14 mouse cellular contexts compared by ENCODE assay signal in genomic region chr16:57177664-57178063, GRCm38 (mm10). TPM values are rescaled to one million over a fixed set of nuclear protein-coding genes. Genes with fewer than 3 reads are reported as not detected.
DNase-seq lines count a peak whose midpoint lies in the region; ATAC-seq and TF ChIP-seq lines count a peak whose summit lies in the region.
"Had no signal": no experiment of that assay in that cellular context is flagged by ENCODE, and none has a peak within 500 bp of the region (broad histone marks: within the 10 kb centered on the region; RNA-seq: fewer than 3 reads in every experiment).

No protein-coding gene starts in this region.

- no peak overlapping the region for H3K27ac ChIP-seq in forebrain, postnatal 0 days (ENCODE audit: low read depth, low read length)
- H3K27ac ChIP-seq in forebrain, embryonic 16.5 days (ENCODE audit: low read length): no peak overlapping the region
- H3K27ac ChIP-seq in liver, embryonic 12.5 days: no peak overlapping the region
- H3K27ac ChIP-seq: embryonic facial prominence, embryonic 13.5 days; embryonic facial prominence, embryonic 15.5 days; forebrain, embryonic 12.5 days; forebrain, embryonic 15.5 days had no signal

- H3K9me3 ChIP-seq in forebrain, postnatal 0 days (ENCODE audit: low read length): no peaks in the 10 kb centered on the region
- no peaks in the 10 kb centered on the region for H3K9me3 ChIP-seq in forebrain, embryonic 16.5 days (ENCODE audit: control insufficient read depth, low read length)
- H3K9me3 ChIP-seq in megakaryocyte, embryonic 14.5 days: no peaks in the 10 kb centered on the region
- no peaks in the 10 kb centered on the region for H3K9me3 ChIP-seq in liver, embryonic 12.5 days (replicated peaks)
- H3K9me3 ChIP-seq: embryonic facial prominence, embryonic 13.5 days; embryonic facial prominence, embryonic 15.5 days; forebrain, embryonic 12.5 days; forebrain, embryonic 15.5 days had no signal

- WGBS in forebrain, postnatal 0 days: 90% methylated on average over 10 of the region's 10 CpGs
- 96% methylated on average over 10 of the region's 10 CpGs for WGBS in forebrain, embryonic 16.5 days
- 57% methylated on average over 10 of the region's 10 CpGs for WGBS in liver, embryonic 12.5 days (ENCODE audit: insufficient replicate concordance)

- DNase-seq in forebrain, postnatal 0 days: no peak
- no peak for DNase-seq in adrenal gland, adult 8-10 months
- DNase-seq: adrenal gland, adult 2 months; cerebellum, adult 11-12 months had no signal

- H3K27me3 ChIP-seq in forebrain, postnatal 0 days (ENCODE audit: insufficient read depth, low read length): no peaks in the 10 kb centered on the region
- no peaks in the 10 kb centered on the region for H3K27me3 ChIP-seq in forebrain, embryonic 16.5 days (replicated peaks; ENCODE audit: control insufficient read depth, insufficient read depth, low read length)
- H3K27me3 ChIP-seq in megakaryocyte, embryonic 14.5 days (replicated peaks): no peaks in the 10 kb centered on the region
- no peaks in the 10 kb centered on the region for H3K27me3 ChIP-seq in liver, embryonic 12.5 days (replicated peaks)
- H3K27me3 ChIP-seq: embryonic facial prominence, embryonic 13.5 days; embryonic facial prominence, embryonic 15.5 days; forebrain, embryonic 12.5 days; forebrain, embryonic 15.5 days had no signal

- peaks cover 33% of the 10 kb centered on the region for H3K36me3 ChIP-seq in forebrain, postnatal 0 days (ENCODE audit: insufficient read depth)
- peaks cover 10% of the 10 kb centered on the region; the same call in 1 of the 2 replicates for H3K36me3 ChIP-seq in forebrain, embryonic 16.5 days (ENCODE audit: control insufficient read depth, insufficient read depth)
- peaks cover 81% of the 10 kb centered on the region for H3K36me3 ChIP-seq in megakaryocyte, embryonic 14.5 days (replicated peaks; ENCODE audit: low read length)
- H3K36me3 ChIP-seq in liver, embryonic 12.5 days: peaks cover 57% of the 10 kb centered on the region

- no peaks in the 10 kb centered on the region for H3K4me1 ChIP-seq in forebrain, postnatal 0 days (ENCODE audit: insufficient read depth)
- no peaks in the 10 kb centered on the region for H3K4me1 ChIP-seq in forebrain, embryonic 16.5 days (replicated peaks; ENCODE audit: control insufficient read depth, insufficient read depth, low read length)
- peaks cover 23% of the 10 kb centered on the region for H3K4me1 ChIP-seq in megakaryocyte, embryonic 14.5 days
- H3K4me1 ChIP-seq in liver, embryonic 12.5 days: 0 out of 2 replicates have a peak, but pooled peaks cover 4% of the 10 kb centered on the region
- H3K4me1 ChIP-seq: embryonic facial prominence, embryonic 13.5 days; embryonic facial prominence, embryonic 15.5 days; forebrain, embryonic 12.5 days; forebrain, embryonic 15.5 days had no signal

- H3K4me2 ChIP-seq in forebrain, postnatal 0 days (ENCODE audit: low read depth): no peak overlapping the region
- H3K4me2 ChIP-seq in forebrain, embryonic 16.5 days (ENCODE audit: low read length): no peak overlapping the region
- H3K4me2 ChIP-seq in liver, embryonic 12.5 days: no peak overlapping the region
- H3K4me2 ChIP-seq: embryonic facial prominence, embryonic 13.5 days; embryonic facial prominence, embryonic 15.5 days; forebrain, embryonic 12.5 days; forebrain, embryonic 15.5 days had no signal

- H3K4me3 ChIP-seq in forebrain, postnatal 0 days (ENCODE audit: low read depth, low read length): no peak overlapping the region
- H3K4me3 ChIP-seq in forebrain, embryonic 16.5 days (replicated peaks; ENCODE audit: low read length): no peak overlapping the region
- H3K4me3 ChIP-seq in megakaryocyte, embryonic 14.5 days (replicated peaks): peak overlapping the region; percentile 12
- no peak overlapping the region for H3K4me3 ChIP-seq in liver, embryonic 12.5 days
- H3K4me3 ChIP-seq: embryonic facial prominence, embryonic 13.5 days; embryonic facial prominence, embryonic 15.5 days; forebrain, embryonic 12.5 days; forebrain, embryonic 15.5 days had no signal

- ATAC-seq in forebrain, postnatal 0 days: 0 out of 2 replicates have a peak, but pooled peaks have one; percentile 14
- ATAC-seq in forebrain, embryonic 16.5 days: no peak
- ATAC-seq in megakaryocyte, adult 5-6 weeks (ENCODE audit: poor library complexity, severe bottlenecking): no peak
- 0 out of 2 replicates have a peak, but pooled peaks have one; percentile 45 for ATAC-seq in erythroblast, adult 5-6 weeks (replicated peaks; ENCODE audit: low FRiP score, poor library complexity, severe bottlenecking)
- 0 out of 2 replicates have a peak, but pooled peaks have one; percentile 35 for ATAC-seq in megakaryocyte progenitor cell, adult 5-6 weeks (replicated peaks; ENCODE audit: poor library complexity)
- ATAC-seq in liver, embryonic 12.5 days: no peak

- H3K9ac ChIP-seq in forebrain, postnatal 0 days: no peak overlapping the region
- no peak overlapping the region for H3K9ac ChIP-seq in forebrain, embryonic 16.5 days (replicated peaks; ENCODE audit: low read depth, low read length)
- H3K9ac ChIP-seq in liver, embryonic 12.5 days: no peak overlapping the region
- H3K9ac ChIP-seq: embryonic facial prominence, embryonic 13.5 days; embryonic facial prominence, embryonic 15.5 days; forebrain, embryonic 12.5 days; forebrain, embryonic 15.5 days had no signal

- no peak for TF ChIP-seq CTCF in forebrain, postnatal 0 days (IDR thresholded peaks at IDR 0.05; ENCODE audit: low read depth)

RNA-seq across cellular contexts. Expression of gene Nit2, which starts 10.5 kb away (rescaled TPM):
- 23.7 and 28.5 TPM in 2 replicates for total RNA-seq in forebrain, postnatal 0 days (2014; rRNA removed)
- polyA plus RNA-seq in forebrain, postnatal 0 days (2015; fragmentation: Nextera tagmentation; extraction: Ambion mirVana): 38.8 and 41.4 TPM in 2 replicates
- 37.7 and 41.0 TPM in 2 replicates for polyA plus RNA-seq in forebrain, embryonic 16.5 days (2015; fragmentation: Nextera tagmentation; extraction: Ambion mirVana)
- 5.7 TPM in 1 of 2 replicates, not detected in the other for polyA plus RNA-seq in megakaryocyte, embryonic 14.5 days (2012; ENCODE audit: insufficient read depth, low replicate concordance)
- total RNA-seq in megakaryocyte, adult 5-6 weeks (2015): 17.1 and 17.6 TPM in 2 replicates
- 11.5 and 13.3 TPM in 2 replicates for total RNA-seq in megakaryocyte, adult 5-6 weeks (2017)
- 0.77 and 9.0 TPM in 2 replicates for total RNA-seq in erythroblast, adult 5-6 weeks (2015; ENCODE audit: low replicate concordance)
- total RNA-seq in erythroblast, adult 5-6 weeks (2017; ENCODE audit: low replicate concordance): 3.2 and 11.7 TPM in 2 replicates
- 35.2 and 40.7 TPM in 2 replicates for total RNA-seq in megakaryocyte progenitor cell, adult 5-6 weeks (2015)
- 30.9 and 38.1 TPM in 2 replicates for total RNA-seq in megakaryocyte progenitor cell, adult 5-6 weeks (2017)
- 42.5 and 42.6 TPM in 2 replicates for polyA plus RNA-seq in liver, embryonic 12.5 days (2016; fragmentation: Nextera tagmentation; extraction: Ambion mirVana)
- 10 to 100 TPM; 39.7 to 43.5 (median 40.9) TPM for total RNA-seq in adrenal gland, adult 8-10 months (2022)

RNA-seq across cellular contexts. Expression of gene Tbc1d23, which starts 53.6 kb away (rescaled TPM):
- 75.8 and 89.1 TPM in 2 replicates for total RNA-seq in forebrain, postnatal 0 days (2014; rRNA removed)
- polyA plus RNA-seq in forebrain, postnatal 0 days (2015; fragmentation: Nextera tagmentation; extraction: Ambion mirVana): 29.3 and 33.5 TPM in 2 replicates
- 37.7 and 41.1 TPM in 2 replicates for polyA plus RNA-seq in forebrain, embryonic 16.5 days (2015; fragmentation: Nextera tagmentation; extraction: Ambion mirVana)
- 0.36 TPM in 1 of 2 replicates, not detected in the other for polyA plus RNA-seq in megakaryocyte, embryonic 14.5 days (2012; ENCODE audit: insufficient read depth, low replicate concordance)
- 60.3 and 71.3 TPM in 2 replicates for total RNA-seq in megakaryocyte, adult 5-6 weeks (2015)
- 69.3 and 70.1 TPM in 2 replicates for total RNA-seq in megakaryocyte, adult 5-6 weeks (2017)
- total RNA-seq in erythroblast, adult 5-6 weeks (2015; ENCODE audit: low replicate concordance): 6.5 and 13.8 TPM in 2 replicates
- total RNA-seq in erythroblast, adult 5-6 weeks (2017; ENCODE audit: low replicate concordance): 13.4 and 14.4 TPM in 2 replicates
- total RNA-seq in megakaryocyte progenitor cell, adult 5-6 weeks (2015): 36.9 and 40.2 TPM in 2 replicates
- 46.5 and 53.8 TPM in 2 replicates for total RNA-seq in megakaryocyte progenitor cell, adult 5-6 weeks (2017)
- 7.5 and 8.2 TPM in 2 replicates for polyA plus RNA-seq in liver, embryonic 12.5 days (2016; fragmentation: Nextera tagmentation; extraction: Ambion mirVana)
- 10 to 100 TPM; 37.3 to 56.9 (median 43.9) TPM for total RNA-seq in adrenal gland, adult 8-10 months (2022)

RNA-seq across cellular contexts. Expression of gene Tomm70a, which starts 56.2 kb away (rescaled TPM):
- total RNA-seq in forebrain, postnatal 0 days (2014; rRNA removed): 129 and 138 TPM in 2 replicates
- 59.3 and 65.7 TPM in 2 replicates for polyA plus RNA-seq in forebrain, postnatal 0 days (2015; fragmentation: Nextera tagmentation; extraction: Ambion mirVana)
- polyA plus RNA-seq in forebrain, embryonic 16.5 days (2015; fragmentation: Nextera tagmentation; extraction: Ambion mirVana): 56.8 and 58.3 TPM in 2 replicates
- polyA plus RNA-seq in megakaryocyte, embryonic 14.5 days (2012; ENCODE audit: insufficient read depth, low replicate concordance): 6.6 and 17.6 TPM in 2 replicates
- 32.9 and 33.7 TPM in 2 replicates for total RNA-seq in megakaryocyte, adult 5-6 weeks (2015)
- 27.1 and 32.0 TPM in 2 replicates for total RNA-seq in megakaryocyte, adult 5-6 weeks (2017)
- 19.4 and 26.3 TPM in 2 replicates for total RNA-seq in erythroblast, adult 5-6 weeks (2015; ENCODE audit: low replicate concordance)
- 13.0 and 15.6 TPM in 2 replicates for total RNA-seq in erythroblast, adult 5-6 weeks (2017; ENCODE audit: low replicate concordance)
- total RNA-seq in megakaryocyte progenitor cell, adult 5-6 weeks (2015): 92.0 and 95.9 TPM in 2 replicates
- total RNA-seq in megakaryocyte progenitor cell, adult 5-6 weeks (2017): 68.3 and 73.8 TPM in 2 replicates
- polyA plus RNA-seq in liver, embryonic 12.5 days (2016; fragmentation: Nextera tagmentation; extraction: Ambion mirVana): 50.7 and 51.2 TPM in 2 replicates
- 10 to 100 TPM; 50.4 to 54.6 (median 52.8) TPM for total RNA-seq in adrenal gland, adult 8-10 months (2022)

Comparison
In these comparisons a context has a peak if more than half of its experiments do, and no peak if none do; other contexts are left out.
1. ATAC-seq: peak in forebrain, postnatal 0 days (single experiment), erythroblast, adult 5-6 weeks (single experiment) and megakaryocyte progenitor cell, adult 5-6 weeks (single experiment); none in forebrain, embryonic 16.5 days (single experiment), megakaryocyte, adult 5-6 weeks (single experiment) and liver, embryonic 12.5 days (single experiment).